Mouse (Mus musculus) liver, postnatal 0 days (tissue): ENCODE data around the gene Isg20. TPM values are rescaled to one million over a fixed set of nuclear protein-coding genes. Genes with fewer than 3 reads are reported as not detected.

Source experiments
- ATAC-seq: fragments of 200-750 bp; cut with Nextera tagmentation; 2 replicates; pipeline ENCODE4 v1.8.0; 2017; ENCODE audit warnings: mild to moderate bottlenecking, moderate library complexity
- DNase-seq: peaks from one replicate; pipeline ENCODE4 v3.0.0-alpha.2; 2016
- H3K27ac ChIP-seq: fragments of 300-500 bp; sonication (generic); 2 replicates; pipeline ENCODE4 v1.5.1; 2014; ENCODE audit warnings: antibody characterized with exemption, moderate library complexity, mild to moderate bottlenecking, low read depth
- H3K27me3 ChIP-seq: fragments of 300-500 bp; sonication (generic); 2 replicates; pipeline ENCODE4 v1.6.1; 2014; ENCODE audit warnings: low read length, control low read depth, mixed read lengths; ENCODE audit not compliant: insufficient read depth
- H3K36me3 ChIP-seq: fragments of 300-500 bp; sonication (generic); replicated peaks from 2 replicates; pipeline ENCODE4 v1.6.1; 2014; ENCODE audit warnings: mild to moderate bottlenecking, control low read depth, low read length, moderate library complexity, mixed read lengths; ENCODE audit not compliant: insufficient read depth
- H3K4me1 ChIP-seq: fragments of 300-500 bp; sonication (generic); 2 replicates; pipeline ENCODE4 v1.6.1; 2014; ENCODE audit warnings: antibody characterized with exemption, mild to moderate bottlenecking, control low read depth; ENCODE audit not compliant: insufficient read depth
- H3K4me2 ChIP-seq: fragments of 300-500 bp; sonication (generic); 2 replicates; pipeline ENCODE4 v1.6.1; 2014; ENCODE audit warnings: low read depth, mild to moderate bottlenecking, low read length, moderate library complexity, mixed read lengths
- H3K4me3 ChIP-seq: fragments of 300-500 bp; sonication (generic); 2 replicates; pipeline ENCODE4 v1.5.1; 2014; ENCODE audit warnings: low read depth, low read length
- H3K9ac ChIP-seq: fragments of 300-500 bp; sonication (generic); replicated peaks from 2 replicates; pipeline ENCODE4 v1.6.1; 2014; ENCODE audit warnings: mild to moderate bottlenecking, moderate library complexity
- H3K9me3 ChIP-seq: fragments of 300-500 bp; sonication (generic); 2 replicates; pipeline ENCODE4 v1.6.1; 2016; ENCODE audit warnings: mild to moderate bottlenecking, control low read depth, low read length, mixed read lengths
- CTCF ChIP-seq: sonication (generic); IDR thresholded peaks from 2 replicates; pipeline ENCODE4 v1.5.1; 2016; ENCODE audit warnings: antibody characterized with exemption, low read depth
- EP300 ChIP-seq: IDR thresholded peaks from 2 replicates; pipeline ENCODE4 v1.6.1; 2016; ENCODE audit warnings: antibody characterized with exemption, low read depth, mild to moderate bottlenecking
- WGBS: fragments of 180-500 bp; shearing (Covaris S2); extraction: QIAGEN DNeasy Blood & Tissue Kit; methylation state at CpG from one replicate; pipeline ENCODE4 v1.1.7; 2014; ENCODE audit not compliant: insufficient replicate concordance; 5-methylcytosine and 5-hydroxymethylcytosine counted together
- polyA plus RNA-seq: library from polyadenylated mRNA; unstranded; fragments of >200 nt; fragmentation: Nextera tagmentation; extraction: Ambion mirVana; gene quantifications from 2 replicates; pipeline ENCODE4 v1.2.1, GENCODE M21; 2015

The Isg20 gene
- polyA plus RNA-seq, 1 experiment from 2014 or later, result 108 TPM

DNA sequence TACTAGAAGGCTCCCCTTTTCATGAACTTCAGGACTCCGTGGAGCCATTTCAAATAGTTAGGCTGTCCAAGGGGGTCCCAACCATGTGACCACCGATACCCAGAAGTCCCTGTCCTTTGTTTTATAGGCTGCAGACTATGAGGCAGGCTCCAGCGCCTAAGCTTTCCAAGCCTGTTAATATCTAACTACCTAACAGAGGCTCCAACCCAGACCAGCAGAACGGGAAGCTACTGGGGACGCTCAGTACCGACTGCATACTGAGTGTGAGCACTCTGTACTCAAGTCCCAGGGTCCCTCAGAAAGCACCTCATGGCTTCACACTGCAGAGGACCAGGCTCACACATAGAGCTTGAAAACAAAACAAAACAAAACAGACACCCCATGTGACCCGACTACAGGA, 9.3 kb downstream of the Isg20 start:
- 54% methylated on average over 7 of the region's 7 CpGs for WGBS
- TF ChIP-seq CTCF (no peak), EP300 (no peak)
- H3K27ac ChIP-seq, result no peak overlapping the region
- no peak overlapping the region for H3K4me2 ChIP-seq
- no peaks in the 10 kb centered on the region; the same call in 1 of the 2 replicates for H3K4me1 ChIP-seq
- no peaks in the 10 kb centered on the region for H3K9me3 ChIP-seq
- H3K9ac ChIP-seq, result no peak overlapping the region
- H3K36me3 ChIP-seq, result peaks cover 18% of the 10 kb centered on the region
- no peak overlapping the region for H3K4me3 ChIP-seq
- peak; percentile 30; the same call in 1 of the 2 replicates for ATAC-seq
- H3K27me3 ChIP-seq, result no peaks in the 10 kb centered on the region
- no peak for DNase-seq

DNA sequence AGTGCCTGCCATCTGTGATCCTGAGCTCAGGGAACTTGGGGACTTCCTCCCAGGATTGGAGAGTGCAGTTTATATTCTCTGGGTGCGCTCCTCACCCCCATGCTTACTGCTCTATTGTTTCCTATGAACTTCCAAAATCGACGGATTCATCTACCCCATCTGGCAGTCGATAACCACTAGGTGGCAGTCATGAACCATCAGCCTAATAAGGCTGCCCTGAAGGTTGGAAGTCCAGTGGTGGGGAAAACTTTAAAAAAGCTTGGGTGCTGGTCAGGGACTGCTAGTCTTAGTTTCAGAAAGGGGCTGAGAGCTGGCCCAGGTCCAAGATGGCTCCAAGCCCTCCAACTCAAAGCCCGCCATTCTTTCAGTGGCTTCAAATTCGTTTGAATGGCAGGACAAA, 11.1 kb downstream of the Isg20 start:
- WGBS, result 16% methylated on average over 6 of the region's 6 CpGs
- Histone ChIP-seq H3K4me1 (no peaks in the 10 kb centered on the region; the same call in 1 of the 2 replicates), H3K27ac (no peak overlapping the region; the same call in 1 of the 2 replicates), H3K36me3 (peaks cover 10% of the 10 kb centered on the region; the same call in 1 of the 2 replicates), H3K9ac (no peak overlapping the region), H3K27me3 (no peaks in the 10 kb centered on the region), H3K9me3 (no peaks in the 10 kb centered on the region), H3K4me3 (no peak overlapping the region), H3K4me2 (no peak overlapping the region)
- 0 out of 2 replicates have a peak, but pooled peaks have one; percentile 38 for ATAC-seq
- DNase-seq, result peak; percentile 78
- TF ChIP-seq CTCF (peak; percentile 96), EP300 (no peak)

DNA sequence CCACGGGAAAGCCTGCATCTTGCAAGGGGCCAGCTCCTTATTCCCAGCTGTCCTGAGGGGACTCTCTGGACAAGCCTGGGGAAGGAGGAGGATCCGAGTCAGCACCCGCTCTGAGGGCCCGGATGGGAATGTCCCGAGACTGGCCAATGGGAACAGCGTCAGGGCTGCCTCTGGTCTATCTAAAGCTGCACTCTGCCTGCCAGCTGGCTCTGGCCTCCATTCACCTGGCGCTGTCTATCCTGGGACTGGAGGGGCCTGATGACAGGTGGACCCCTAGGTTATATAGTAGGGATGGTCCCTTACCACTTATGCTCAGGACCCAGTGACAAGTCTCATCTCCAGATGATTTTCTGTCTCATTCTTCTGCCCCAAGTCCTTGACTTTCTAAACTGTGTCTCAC, 11.6 kb downstream of the Isg20 start:
- WGBS, result 71% methylated on average over 7 of the region's 7 CpGs
- Histone ChIP-seq H3K27me3 (no peaks in the 10 kb centered on the region), H3K9ac (no peak overlapping the region), H3K4me1 (no peaks in the 10 kb centered on the region; the same call in 1 of the 2 replicates), H3K36me3 (peaks cover 5% of the 10 kb centered on the region; the same call in 1 of the 2 replicates), H3K4me3 (no peak overlapping the region), H3K9me3 (no peaks in the 10 kb centered on the region), H3K4me2 (no peak overlapping the region), H3K27ac (no peak overlapping the region)
- no peak for TF ChIP-seq EP300
- TF ChIP-seq CTCF, result no peak
- DNase-seq, result no peak
- no peak for ATAC-seq

DNA sequence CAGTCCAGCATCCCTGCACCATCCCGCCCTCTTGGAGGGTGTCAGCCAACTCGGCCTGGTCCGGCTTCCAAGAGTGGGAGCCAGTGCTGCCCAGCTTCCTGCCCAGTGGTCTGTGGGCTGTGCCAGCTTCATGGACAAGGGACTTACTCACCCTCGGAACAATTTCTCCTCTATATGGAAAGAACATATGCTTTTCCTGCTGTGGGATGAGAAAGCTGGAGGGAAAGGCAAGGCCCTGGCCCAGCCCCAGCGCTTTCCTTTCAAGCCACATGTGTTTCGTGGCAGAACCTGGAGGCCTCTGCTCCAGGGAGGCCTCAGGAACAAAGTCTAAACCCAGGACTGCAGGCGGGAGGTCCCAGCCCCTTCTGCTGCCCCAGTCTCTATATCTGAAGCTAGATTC, 12.5 kb downstream of the Isg20 start:
- 78% methylated on average over 7 of the region's 7 CpGs for WGBS
- no peak for ATAC-seq
- H3K4me3 ChIP-seq, result no peak overlapping the region
- no peaks in the 10 kb centered on the region for H3K27me3 ChIP-seq
- H3K27ac ChIP-seq, result no peak overlapping the region
- DNase-seq, result no peak
- H3K9me3 ChIP-seq, result no peaks in the 10 kb centered on the region
- no peak for TF ChIP-seq CTCF
- no peaks in the 10 kb centered on the region for H3K36me3 ChIP-seq
- no peaks in the 10 kb centered on the region; the same call in 1 of the 2 replicates for H3K4me1 ChIP-seq
- no peak overlapping the region for H3K4me2 ChIP-seq
- H3K9ac ChIP-seq, result no peak overlapping the region

DNA sequence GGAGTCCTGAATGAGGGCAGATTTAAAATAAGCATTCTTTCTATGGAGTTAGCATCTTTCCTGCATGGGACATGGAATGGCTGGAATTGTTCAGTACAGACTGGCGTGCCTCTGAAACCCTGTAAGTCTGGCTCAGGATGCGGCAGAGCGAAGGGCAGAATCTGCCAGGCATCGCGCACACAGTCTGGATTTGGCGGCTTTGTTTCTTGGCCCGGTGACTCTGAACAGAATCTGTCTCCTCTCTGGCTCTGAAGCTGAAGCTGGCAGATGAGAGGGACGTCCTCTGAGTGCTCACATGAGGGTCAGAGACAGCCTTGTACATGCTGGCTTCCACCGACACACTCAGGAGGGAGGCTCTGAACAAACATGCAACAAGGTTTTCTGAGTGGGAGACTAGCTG, 12.9 kb downstream of the Isg20 start:
- H3K4me2 ChIP-seq, result no peak overlapping the region
- H3K36me3 ChIP-seq, result no peaks in the 10 kb centered on the region
- ATAC-seq (no peak), DNase-seq (no peak)
- H3K4me3 ChIP-seq, result no peak overlapping the region
- H3K4me1 ChIP-seq, result no peaks in the 10 kb centered on the region; the same call in 1 of the 2 replicates
- no peak for TF ChIP-seq EP300
- TF ChIP-seq CTCF, result no peak
- no peaks in the 10 kb centered on the region for H3K9me3 ChIP-seq
- 84% methylated on average over 9 of the region's 9 CpGs for WGBS
- H3K9ac ChIP-seq, result no peak overlapping the region
- no peaks in the 10 kb centered on the region for H3K27me3 ChIP-seq
- no peak overlapping the region for H3K27ac ChIP-seq

DNA sequence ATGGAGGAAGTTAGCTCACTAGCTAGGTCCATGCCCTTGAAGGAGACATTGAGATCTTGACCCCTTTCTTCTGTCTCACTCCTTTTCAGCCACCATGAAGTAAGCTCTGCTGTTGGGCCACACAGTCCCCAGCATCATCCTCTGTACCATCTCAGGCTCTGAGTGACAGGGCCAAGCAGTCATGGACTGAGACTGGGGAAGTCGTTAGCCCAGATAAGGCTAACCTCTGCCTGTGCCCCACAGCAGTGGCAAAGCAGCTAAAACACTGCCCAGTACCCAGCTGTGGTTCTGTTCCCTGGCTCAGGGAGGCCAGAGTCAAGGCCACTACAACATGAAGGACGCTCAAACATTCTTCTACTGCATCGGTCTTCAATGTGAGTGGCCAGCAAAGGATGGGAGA, 14.0 kb downstream of the Isg20 start:
- no peaks in the 10 kb centered on the region for H3K27me3 ChIP-seq
- no peak for ATAC-seq
- H3K4me2 ChIP-seq, result 0 out of 2 replicates have a peak overlapping the region, but pooled peaks have one; percentile 30

More for the DNA sequence above, 14.0 kb downstream of the Isg20 start:
- Histone ChIP-seq H3K9me3 (no peaks in the 10 kb centered on the region), H3K27ac (no peak overlapping the region), H3K4me3 (no peak overlapping the region), H3K36me3 (no peaks in the 10 kb centered on the region), H3K4me1 (no peaks in the 10 kb centered on the region; the same call in 1 of the 2 replicates), H3K9ac (no peak overlapping the region)
- 56% methylated on average over 3 of the region's 3 CpGs for WGBS
- DNase-seq, result no peak
- TF ChIP-seq EP300 (no peak), CTCF (no peak)
